Mouse (Mus musculus) left cerebral cortex, adult 6 months (tissue): ENCODE measurements around the gene Zfp994. TPM values are rescaled to one million over a fixed set of nuclear protein-coding genes. Genes with fewer than 3 reads are reported as not detected.

ENCODE experiments used
- long read RNA-seq, 2 experiments: library from polyadenylated mRNA; unstranded; transcript quantifications; one replicate each; pipeline ENCODE4 v2.0.0; 2019 to 2020
- polyA plus RNA-seq: library from polyadenylated mRNA; unstranded; fragments of <200 nt; fragmentation: Nextera tagmentation; gene quantifications from 2 replicates; pipeline ENCODE4 v1.2.3, GENCODE M21; 2021

Gene Zfp994
- polyA plus RNA-seq = 1.9 and 2.3 TPM in 2 replicates
- long read RNA-seq, experiment 1, full-length matches to known transcripts = 2 of 45 reads
- long read RNA-seq, experiment 1, partial matches to known transcripts = 1 of 45 reads
- long read RNA-seq, experiment 1, other reads (novel, unspliced or antisense) = 42 of 45 reads
- long read RNA-seq, experiment 2, full-length matches to known transcripts = 1 of 7 reads
- long read RNA-seq, experiment 2, partial matches to known transcripts = 1 of 7 reads
- long read RNA-seq, experiment 2, other reads (novel, unspliced or antisense) = 5 of 7 reads

GRCm38 (mm10) chr17:22225422-22226012 lies at the start of gene Zfp994:
Gene Zfp994 (minus strand): TSS chr17:22225616.

DNA sequence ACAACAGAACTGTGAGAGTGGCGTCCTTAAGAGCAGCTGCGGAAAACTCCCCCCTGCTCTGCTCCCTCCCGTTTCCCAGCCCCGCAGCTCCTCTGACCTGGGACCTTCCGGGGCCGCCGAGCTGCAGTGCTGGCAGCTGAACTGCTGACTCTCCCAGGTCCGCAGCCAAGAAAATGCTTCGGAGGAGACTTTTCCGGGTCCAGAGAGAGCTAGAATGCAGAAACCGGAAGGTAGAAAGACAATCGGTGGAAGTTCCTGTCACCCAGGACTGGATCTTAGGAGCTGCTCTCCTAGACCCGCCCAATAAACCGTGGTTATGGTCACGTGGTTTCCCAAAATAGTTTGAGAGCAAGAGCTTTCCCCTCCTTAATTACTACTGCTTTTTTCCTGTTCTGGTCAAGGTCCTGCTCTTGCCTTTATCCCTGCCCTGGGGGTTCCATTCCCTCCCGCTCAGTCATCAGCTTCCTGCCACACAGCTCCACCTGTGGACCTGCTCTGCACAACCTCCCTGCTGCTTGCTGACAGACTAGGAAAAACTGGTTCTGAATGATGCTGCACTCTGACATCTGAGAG lies 59.6 kb downstream of the Zfp994 start, which contains the start of gene Zfp947:
Zfp947 (minus strand) TSS at position 469 of the 573 bp plus-strand sequence.

Other genes starting within 250 kb of the Zfp994 start
- 0.36 and 0.44 TPM in 2 replicates for gene Zfp947, start 59.4 kb downstream of the Zfp994 start, polyA plus RNA-seq
- gene CT030661.1, start 89.2 kb upstream of the Zfp994 start, polyA plus RNA-seq = 3.8 and 6.2 TPM in 2 replicates
- gene Zfp944, start 135.8 kb upstream of the Zfp994 start, polyA plus RNA-seq = 5.4 and 7.1 TPM in 2 replicates
- gene Zfp758, start 135.8 kb upstream of the Zfp994 start, polyA plus RNA-seq = 4.0 and 4.8 TPM in 2 replicates
- gene Zfp946, start 198.6 kb upstream of the Zfp994 start, polyA plus RNA-seq = 6.1 and 6.7 TPM in 2 replicates